Mouse (Mus musculus) adipocyte (in vitro differentiated cells): Measurements from ENCODE around the gene Tmem89.

ENCODE experiments used
- DNase-seq: peaks from one replicate; pipeline ENCODE4 v3.0.0-alpha.2; 2016; ENCODE audit warnings: low spot score

Tmem89 gene

DNA sequence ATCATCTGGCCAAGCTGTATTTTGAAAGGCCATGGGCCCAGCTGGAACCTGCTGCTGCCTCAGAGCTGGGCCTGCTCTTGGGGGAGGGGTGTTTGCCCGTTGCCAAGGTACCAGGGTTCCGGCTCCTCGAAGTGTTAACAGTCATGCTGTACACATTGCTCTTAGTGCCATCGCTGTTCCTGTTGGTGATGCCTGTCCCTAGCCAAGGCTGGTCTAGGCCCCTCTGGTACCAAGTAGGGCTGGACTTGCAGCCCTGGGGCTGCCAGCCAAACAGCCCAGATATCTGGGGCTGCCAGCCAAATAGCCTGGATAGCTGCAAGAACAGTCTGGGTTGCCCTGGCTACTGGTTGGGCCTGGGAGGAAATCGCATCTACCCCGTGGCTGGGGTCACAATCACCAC lies at the start of gene Tmem89:
TSS of gene Tmem89 (plus strand) at position 129 of the 400 bp plus-strand sequence.
- peak; percentile 58 for DNase-seq

DNA sequence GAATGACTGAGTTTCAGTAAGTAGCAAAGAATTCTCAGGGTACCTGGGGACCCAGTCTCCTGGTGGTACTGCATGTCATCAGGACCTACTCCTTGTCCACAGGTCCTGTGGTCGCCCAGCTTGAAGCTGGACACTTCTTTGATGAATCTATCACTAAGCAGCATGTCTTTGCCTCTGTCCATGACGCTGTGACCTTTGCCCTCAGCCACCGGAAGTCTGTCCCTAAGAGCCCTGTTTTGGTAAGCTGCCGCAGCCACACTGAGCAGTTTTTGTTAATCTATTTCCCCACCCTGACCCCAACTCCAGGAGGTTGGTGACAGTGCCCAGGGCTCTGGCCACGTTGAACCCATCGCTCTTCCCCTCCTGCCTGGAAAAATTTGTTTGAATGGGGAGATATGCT lies 2.1 kb upstream of the Tmem89 start:
- no peak for DNase-seq

DNA sequence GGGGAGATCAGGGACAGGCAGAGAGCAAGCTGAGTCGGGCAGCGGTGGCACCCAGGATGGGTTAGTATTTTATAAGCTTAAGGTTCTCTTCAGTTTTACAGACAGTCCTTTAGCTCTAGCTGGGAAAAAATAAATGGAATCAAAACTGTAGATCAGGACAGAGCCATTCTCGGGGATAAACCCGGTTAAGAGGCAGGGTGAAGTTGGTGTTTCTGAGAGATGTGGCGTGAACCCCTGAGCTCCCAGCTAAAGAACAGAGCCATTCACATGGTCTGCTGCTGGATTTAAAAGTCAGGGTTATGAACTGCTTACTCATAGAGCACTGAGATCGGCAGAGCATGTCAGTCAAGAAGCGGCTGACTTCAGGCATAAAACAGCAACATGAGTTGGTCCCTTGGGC lies 1.3 kb upstream of the Tmem89 start:
- no peak for DNase-seq

DNA sequence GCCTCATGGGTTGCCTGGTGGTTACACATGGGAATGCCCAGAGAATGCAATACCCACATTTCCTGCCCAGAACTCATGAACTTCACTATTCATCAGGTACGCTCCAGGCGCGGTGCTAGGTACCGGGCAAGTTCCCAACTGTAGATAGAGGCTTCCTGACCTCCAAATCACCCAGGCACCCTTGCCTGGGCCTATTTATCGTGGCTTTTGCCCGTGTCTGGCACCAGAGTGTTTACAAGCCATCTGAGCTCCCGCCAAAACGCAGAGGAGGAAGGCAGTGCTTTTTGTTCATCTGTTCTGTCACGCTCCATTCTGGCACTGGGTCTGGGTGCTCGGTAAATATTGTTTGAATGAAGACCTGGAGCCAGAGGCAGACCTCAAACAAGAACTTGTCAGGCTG lies 798 bp upstream of the Tmem89 start:
- DNase-seq: no peak

DNA sequence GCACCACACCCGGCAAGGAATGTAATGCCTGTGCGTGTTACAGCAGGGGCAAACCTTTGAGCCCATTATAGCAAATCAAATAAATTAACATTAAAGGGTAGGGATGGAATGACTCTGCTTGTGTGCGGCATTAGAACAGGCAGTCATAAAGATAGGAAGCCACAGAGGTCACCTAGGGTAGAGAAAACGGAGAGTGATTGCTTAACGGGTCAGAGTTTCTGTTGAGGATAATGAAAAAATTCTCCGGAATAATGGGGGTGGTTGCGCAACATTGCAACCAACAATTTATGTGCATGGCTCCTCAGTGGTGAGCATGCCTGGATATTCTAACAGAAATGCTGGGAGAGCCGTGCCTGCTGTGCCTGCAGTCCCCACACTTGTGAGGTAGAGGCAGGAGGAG lies 11.5 kb downstream of the Tmem89 start:
- peak; percentile 21 for DNase-seq

DNA sequence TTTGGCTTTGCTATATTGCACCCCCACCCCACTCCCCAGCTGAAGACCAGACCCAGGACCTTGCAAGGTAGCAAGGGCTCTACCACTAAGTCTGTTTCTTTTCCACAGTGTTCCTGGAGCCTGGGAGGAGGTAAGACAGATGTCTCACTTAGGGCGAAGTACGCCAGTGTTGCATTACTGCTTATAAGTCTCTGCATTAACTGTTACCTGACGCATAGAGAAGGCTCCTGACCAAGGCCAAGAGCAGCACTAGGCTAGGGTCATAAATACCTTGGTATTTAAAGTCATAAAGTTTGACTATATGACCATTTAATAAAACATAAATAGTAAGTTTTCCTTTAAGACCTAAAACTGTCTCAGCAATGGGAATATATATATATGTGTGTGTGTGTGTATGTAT lies 14.0 kb downstream of the Tmem89 start:
- no peak for DNase-seq

DNA sequence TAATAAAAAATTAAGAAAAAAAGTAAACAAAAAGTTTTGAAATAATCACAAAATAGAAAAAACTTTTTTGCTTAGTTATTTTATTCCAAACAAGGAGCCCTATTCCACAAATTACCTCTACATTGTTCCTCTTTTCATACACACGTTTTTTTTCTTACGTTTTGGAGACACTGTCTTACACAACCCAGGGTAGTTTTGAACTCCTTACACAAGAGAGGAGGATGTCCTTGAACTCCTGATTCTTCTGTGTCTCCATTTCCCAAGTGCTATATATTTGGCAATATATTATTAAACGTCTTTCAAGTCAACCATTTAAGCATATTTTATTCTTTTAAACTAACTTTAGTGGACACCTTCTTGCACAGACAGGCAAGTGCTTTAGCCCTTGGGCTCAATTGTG lies 21.6 kb downstream of the Tmem89 start:
- no peak for DNase-seq

DNA sequence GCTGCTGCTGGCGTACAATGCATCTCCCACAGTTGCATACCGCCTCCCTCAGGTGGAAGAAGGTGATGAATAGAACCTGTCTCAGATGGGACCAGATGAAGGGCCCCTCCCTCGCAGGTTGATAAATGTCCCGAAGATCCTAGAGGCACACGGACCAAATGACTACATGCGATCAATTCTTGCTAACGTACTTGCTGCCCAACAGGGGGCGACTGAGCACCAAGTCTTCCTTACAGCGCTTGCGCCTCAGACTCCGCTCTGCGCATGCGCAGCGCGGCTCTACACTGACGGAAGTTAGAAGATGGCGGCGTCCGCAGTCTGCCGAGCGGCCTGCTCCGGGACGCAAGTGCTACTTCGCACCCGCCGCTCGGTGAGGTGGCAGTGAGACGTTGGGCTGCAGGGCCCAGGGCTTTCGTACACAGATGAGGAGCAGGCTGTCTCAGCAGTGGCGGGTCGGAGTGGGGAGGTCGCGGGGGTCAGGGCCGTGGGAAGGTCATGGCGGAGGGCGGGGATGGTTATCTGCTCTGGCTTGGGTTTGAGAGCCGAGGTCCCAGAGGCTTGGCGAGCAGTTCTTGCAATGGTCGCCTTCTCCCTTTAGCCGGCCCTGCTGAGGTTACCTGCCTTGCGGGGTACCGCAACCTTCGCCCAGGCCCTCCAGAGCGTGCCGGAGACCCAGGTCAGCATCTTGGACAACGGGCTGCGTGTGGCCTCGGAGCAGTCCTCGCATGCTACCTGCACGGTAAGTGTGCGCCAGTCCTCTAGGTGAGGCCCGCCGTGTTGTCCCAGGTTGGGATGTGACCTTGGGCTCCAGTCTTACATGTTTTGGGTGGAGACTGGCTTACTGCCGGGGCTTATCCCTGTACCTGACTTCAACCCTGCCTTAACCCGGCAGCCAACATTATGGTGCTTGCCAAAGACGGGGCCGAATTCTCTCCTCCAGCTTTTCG lies 22.3 kb downstream of the Tmem89 start, which contains the start of gene Uqcrc1:
TSS of gene Uqcrc1 (plus strand) at position 216 of the 947 bp plus-strand sequence.
- DNase-seq: peak; percentile 97

DNA sequence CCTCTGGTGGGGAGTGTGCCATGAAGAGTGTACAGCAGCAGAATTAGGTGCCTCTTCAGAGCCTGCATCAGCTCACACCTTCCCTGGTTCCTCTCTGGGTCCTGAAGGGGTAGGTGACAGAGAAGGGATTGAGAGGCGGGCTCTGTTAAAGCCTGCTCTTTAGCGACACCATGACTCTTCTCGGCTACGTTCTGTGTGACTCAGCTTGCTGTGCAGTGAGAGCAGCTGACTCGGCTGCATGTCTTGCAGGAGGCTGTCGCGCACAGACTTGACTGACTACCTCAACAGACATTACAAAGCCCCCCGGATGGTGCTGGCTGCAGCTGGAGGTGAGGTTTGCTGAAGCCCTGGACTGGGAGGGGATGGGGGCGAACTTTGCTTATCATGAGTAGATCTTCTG lies 30.7 kb downstream of the Tmem89 start:
- DNase-seq: no peak

DNA sequence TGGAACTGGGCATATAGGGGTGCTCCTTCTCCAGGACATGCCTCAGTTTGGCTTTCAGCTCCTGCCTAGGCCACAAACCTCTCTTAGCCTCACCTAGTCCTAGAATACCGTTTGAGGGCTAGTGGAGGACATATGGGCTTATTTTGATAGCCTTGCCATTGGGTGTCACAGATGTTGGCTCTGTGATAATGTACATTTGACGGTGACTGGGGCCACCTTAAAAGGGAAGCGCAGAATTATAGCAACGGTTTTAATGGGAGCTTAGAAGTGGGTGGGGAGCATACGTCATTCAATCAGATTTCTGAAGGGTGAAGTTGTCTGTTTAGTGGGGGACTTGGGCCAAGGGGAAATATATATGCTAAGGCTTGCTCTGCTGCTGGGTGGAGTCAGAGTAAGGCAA lies 31.2 kb downstream of the Tmem89 start:
- no peak for DNase-seq

DNA sequence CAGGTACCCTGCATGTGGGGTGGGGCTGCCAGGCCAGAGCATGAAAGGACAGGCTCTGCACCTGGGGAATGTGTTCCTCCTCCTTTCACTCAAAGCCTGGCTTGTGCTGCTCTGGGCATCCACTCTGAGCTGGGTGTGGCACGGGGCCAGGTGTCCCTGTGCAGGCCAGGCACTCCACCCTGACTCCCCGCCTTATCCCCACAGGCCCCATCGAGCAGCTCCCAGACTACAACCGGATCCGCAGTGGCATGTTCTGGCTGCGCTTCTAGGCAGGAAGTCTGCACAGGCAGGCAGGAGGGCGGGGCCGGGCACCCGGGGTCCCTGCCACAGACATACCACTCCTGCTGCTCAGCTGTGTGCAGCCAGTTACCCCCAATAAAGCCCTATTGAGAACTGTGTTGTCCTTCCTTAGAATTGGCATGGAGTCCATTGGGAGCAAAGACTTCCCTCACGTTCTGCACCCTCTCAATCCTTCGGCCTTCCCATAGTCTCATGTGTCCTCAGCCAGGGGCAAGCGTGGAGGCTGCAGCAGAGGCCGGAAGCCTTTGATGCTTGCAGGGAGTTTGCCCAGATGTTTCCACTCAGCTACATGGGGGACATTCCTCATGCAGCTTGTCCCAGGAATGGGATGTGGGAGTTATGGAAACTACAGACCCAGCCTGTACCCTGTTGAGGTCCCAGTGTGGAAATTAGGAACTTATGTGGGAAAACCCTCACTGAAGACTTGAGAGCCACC lies 35.0 kb downstream of the Tmem89 start:
- no peak for DNase-seq

DNA sequence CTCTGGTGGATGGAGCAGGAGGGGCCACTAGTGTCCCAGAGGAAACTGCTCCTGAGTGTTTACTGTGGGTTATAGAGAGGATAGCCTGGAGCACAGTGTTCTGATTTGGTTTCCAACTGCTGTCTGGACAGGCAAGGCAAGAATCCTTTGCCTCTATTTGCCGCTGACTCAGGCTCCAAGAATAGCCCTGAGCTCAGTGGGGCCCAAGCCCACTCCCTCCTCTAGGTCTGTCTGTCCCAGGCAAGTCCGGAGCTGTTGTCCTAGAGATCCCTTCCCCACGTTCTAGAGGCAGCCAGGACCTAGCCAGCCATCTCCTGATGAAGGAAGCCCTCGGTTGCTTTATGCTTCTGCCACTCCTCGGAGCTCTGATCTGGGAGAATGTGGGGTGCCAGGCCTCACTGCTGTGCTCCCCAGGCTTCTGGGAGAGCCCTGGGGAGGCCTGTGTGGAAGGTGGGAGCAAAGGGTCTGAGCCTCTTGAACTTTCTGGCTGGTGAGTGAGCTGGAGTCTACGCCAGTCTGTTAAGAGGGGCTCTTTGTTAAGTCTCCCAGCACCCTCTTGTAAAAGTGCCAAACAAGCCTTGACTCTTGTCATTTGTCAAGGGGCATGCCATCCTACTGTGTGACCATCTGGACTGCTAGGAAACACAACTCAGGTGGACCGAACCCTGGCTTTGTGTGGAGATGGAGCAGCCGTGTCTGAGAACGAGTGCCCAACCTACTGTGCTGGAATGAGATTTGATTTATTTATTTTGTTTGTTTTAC lies 35.7 kb downstream of the Tmem89 start:
- DNase-seq: no peak

DNA sequence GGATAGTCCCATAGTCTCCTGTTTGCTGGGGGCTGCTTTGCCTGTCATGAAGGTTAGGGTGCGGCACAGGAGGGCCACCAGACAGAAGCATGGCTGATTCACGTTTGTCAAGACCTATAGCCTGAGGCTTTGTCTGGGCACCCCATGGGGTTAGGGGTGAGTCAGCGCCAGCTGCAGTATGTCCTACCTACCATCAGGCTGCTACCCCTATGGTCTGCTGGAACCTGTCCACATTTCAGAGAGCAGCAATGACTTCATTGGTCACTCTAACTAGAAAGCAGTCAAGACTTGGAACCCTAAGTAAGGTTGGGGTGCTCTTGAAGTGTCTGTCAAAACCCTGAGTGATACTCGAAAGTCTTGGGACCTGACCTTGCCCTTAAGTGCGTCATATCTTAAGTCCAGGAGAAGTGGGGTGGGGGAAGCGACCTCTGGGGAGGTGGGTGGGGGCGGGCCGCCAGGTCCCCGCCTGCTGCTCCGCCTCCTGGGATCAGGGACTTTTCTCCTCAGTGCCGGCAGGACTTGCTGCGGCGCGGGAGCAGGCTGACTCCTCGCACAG lies 38.7 kb downstream of the Tmem89 start, which contains the start of gene Col7a1:
TSS of gene Col7a1 (plus strand) at position 506 of the 556 bp plus-strand sequence.
- no peak for DNase-seq

DNA sequence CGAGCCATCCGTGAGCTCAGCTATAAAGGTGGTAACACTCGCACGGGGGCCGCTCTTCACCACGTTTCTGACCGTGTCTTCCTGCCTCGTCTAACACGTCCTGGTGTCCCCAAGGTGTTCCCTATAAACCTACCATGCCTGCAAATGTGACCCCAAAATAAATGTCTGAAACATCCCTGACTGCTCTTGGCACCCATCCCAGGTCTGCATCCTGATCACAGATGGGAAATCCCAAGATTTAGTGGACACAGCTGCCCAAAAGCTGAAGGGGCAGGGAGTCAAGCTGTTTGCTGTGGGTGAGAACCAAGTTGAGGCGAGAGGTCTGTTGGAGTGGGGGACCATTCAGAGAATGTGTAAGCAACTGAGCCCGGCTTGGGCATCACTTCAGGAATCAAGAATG lies 40.8 kb downstream of the Tmem89 start:
- no peak for DNase-seq

DNA sequence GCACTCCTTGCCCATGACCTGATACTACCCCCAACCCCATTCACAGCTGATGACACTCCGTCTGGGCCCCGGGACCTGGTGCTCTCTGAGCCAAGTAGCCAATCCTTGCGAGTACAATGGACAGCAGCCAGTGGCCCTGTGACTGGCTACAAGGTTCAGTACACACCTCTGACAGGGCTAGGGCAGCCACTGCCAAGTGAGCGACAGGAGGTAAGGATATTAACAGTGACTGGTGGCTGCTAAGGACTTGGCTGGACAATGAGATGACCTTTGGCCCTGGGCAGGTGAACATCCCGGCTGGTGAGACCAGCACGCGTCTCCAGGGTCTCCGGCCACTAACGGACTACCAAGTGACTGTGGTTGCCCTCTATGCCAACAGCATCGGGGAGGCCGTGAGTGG lies 41.4 kb downstream of the Tmem89 start:
- no peak for DNase-seq

DNA sequence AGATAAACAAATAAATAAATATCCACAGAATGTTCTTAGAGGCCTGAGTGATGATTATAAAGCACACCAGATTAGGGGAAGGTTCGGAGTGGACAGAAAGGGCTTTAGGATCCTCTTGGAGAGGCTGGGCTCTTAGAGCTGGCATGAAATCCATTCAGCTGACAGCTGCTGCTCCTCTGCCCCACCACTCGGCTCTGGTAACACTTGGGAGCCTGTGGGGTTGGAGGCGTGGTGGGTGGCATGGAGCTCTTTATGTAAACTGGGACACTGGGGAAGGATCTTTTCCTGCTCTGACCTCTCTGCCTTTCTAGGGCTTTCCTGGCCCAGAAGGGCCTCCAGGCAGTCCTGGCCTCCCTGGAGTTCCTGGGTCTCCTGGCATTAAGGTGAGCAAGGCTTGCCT lies 49.2 kb downstream of the Tmem89 start:
- no peak for DNase-seq

DNA sequence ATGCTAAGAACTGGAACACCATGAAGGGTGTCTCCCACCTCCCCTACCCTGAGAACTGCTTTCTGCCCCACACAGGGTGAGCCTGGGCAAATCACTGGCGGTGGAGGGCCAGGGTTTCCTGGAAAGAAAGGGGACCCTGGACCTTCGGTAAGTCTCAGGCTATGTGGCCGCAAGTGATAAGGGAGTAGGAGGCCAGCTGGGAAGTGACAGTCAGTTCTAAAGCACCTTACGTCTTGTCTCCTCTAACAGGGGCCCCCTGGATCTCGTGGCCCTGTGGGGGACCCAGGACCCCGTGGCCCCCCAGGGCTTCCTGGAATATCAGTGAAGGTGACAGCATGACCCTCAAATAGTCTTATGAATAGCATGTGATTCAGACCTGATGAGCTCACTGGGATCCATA lies 49.9 kb downstream of the Tmem89 start:
- no peak for DNase-seq
